Mouse (Mus musculus) heart, embryonic 15.5 days (tissue): ENCODE data around the gene Olfr725. TPM values are rescaled to one million over a fixed set of nuclear protein-coding genes. Genes with fewer than 3 reads are reported as not detected.
A peak's percentile ranks its signal among the peaks of the same experiment; 100 is the strongest.

ENCODE experiments used
- ATAC-seq: fragments of 200-750 bp; cut with Nextera tagmentation; replicated peaks from 2 replicates; pipeline ENCODE4 v1.8.0; 2017; ENCODE audit warnings: low read depth, moderate TSS enrichment; ENCODE audit not compliant: insufficient number of reproducible peaks, insufficient read depth, low FRiP score
- H3K27ac ChIP-seq: fragments of 300-500 bp; sonication (generic); 2 replicates; pipeline ENCODE4 v1.5.1; 2015; ENCODE audit warnings: mild to moderate bottlenecking, inconsistent platforms
- H3K27me3 ChIP-seq: fragments of 300-500 bp; sonication (generic); 2 replicates; pipeline ENCODE4 v1.6.1; 2015; ENCODE audit warnings: inconsistent platforms
- H3K36me3 ChIP-seq: fragments of 300-500 bp; sonication (generic); 2 replicates; pipeline ENCODE4 v1.6.1; 2015; ENCODE audit warnings: mild to moderate bottlenecking, inconsistent platforms
- H3K4me1 ChIP-seq: fragments of 300-500 bp; sonication (generic); replicated peaks from 2 replicates; pipeline ENCODE4 v1.6.1; 2015; ENCODE audit warnings: inconsistent platforms
- H3K4me2 ChIP-seq: fragments of 300-500 bp; sonication (generic); 2 replicates; pipeline ENCODE4 v1.6.1; 2015; ENCODE audit warnings: inconsistent platforms, mild to moderate bottlenecking, moderate library complexity
- H3K4me3 ChIP-seq: fragments of 300-500 bp; sonication (generic); 2 replicates; pipeline ENCODE4 v1.5.1; 2015; ENCODE audit warnings: mild to moderate bottlenecking, inconsistent platforms
- H3K9ac ChIP-seq: fragments of 300-500 bp; sonication (generic); 2 replicates; pipeline ENCODE4 v1.6.1; 2015; ENCODE audit warnings: mild to moderate bottlenecking, inconsistent platforms
- H3K9me3 ChIP-seq: fragments of 300-500 bp; sonication (generic); replicated peaks from 2 replicates; pipeline ENCODE4 v1.6.1; 2016; ENCODE audit warnings: inconsistent platforms
- WGBS: fragments of 180-500 bp; shearing (Covaris S2); methylation state at CpG from one replicate; pipeline ENCODE4 v1.1.7; 2015; ENCODE audit warnings: mixed read lengths; 5-methylcytosine and 5-hydroxymethylcytosine counted together
- polyA plus RNA-seq: library from polyadenylated mRNA; unstranded; fragments of >200 nt; fragmentation: Nextera tagmentation; extraction: Ambion mirVana; gene quantifications from 2 replicates; pipeline ENCODE4 v1.2.1, GENCODE M21; 2015

Gene Olfr725
- not detected in 2 replicates for polyA plus RNA-seq

GRCm38 (mm10) chr14:50040275-50040674 is at the start of gene Olfr725:
TSS of gene Olfr725 (minus strand) at chr14:50040375.
- no peaks in the 10 kb centered on the region for H3K4me1 ChIP-seq
- no peaks in the 10 kb centered on the region for H3K36me3 ChIP-seq
- H3K27me3 ChIP-seq, result no peaks in the 10 kb centered on the region
- no peak within 1 kb of the TSS for H3K4me2 ChIP-seq
- H3K27ac ChIP-seq, result no peak within 1 kb of the TSS
- H3K9me3 ChIP-seq, result no peaks in the 10 kb centered on the region
- no peak within 1 kb of the TSS for H3K4me3 ChIP-seq
- ATAC-seq, result no peak
- no peak within 1 kb of the TSS for H3K9ac ChIP-seq

GRCm38 (mm10) chr14:50062733-50063104 is 22.5 kb upstream of the Olfr725 start:
- peak overlapping the region; percentile 98 for H3K4me2 ChIP-seq
- WGBS, result 1% methylated on average over 4 of the region's 4 CpGs

GRCm38 (mm10) chr14:50061955-50062732 is 22.0 kb upstream of the Olfr725 start:
- peak; percentile 92 for ATAC-seq
- Histone ChIP-seq H3K4me2 (peak overlapping the region; percentile 98), H3K9me3 (no peaks in the 10 kb centered on the region), H3K4me1 (peaks cover 5% of the 10 kb centered on the region; the same call in 1 of the 2 replicates), H3K36me3 (no peaks in the 10 kb centered on the region), H3K4me3 (peak overlapping the region; percentile 81), H3K27ac (peak overlapping the region; percentile 89), H3K27me3 (no peaks in the 10 kb centered on the region), H3K9ac (peak overlapping the region; percentile 66)
- 1% methylated on average over 52 of the region's 52 CpGs for WGBS

More at GRCm38 (mm10) chr14:50062733-50063104, 22.5 kb upstream of the Olfr725 start:
- peak overlapping the region; percentile 81 for H3K4me3 ChIP-seq
- H3K36me3 ChIP-seq, result no peaks in the 10 kb centered on the region
- no peak overlapping the region for H3K9ac ChIP-seq
- no peaks in the 10 kb centered on the region for H3K27me3 ChIP-seq
- H3K9me3 ChIP-seq, result no peaks in the 10 kb centered on the region
- H3K4me1 ChIP-seq, result peaks cover 5% of the 10 kb centered on the region; the same call in 1 of the 2 replicates
- no peak for ATAC-seq
- H3K27ac ChIP-seq, result peak overlapping the region; percentile 89

- Histone ChIP-seq H3K9me3 (no peaks in the 10 kb centered on the region), H3K4me1 (peaks cover 5% of the 10 kb centered on the region; the same call in 1 of the 2 replicates), H3K27me3 (no peaks in the 10 kb centered on the region), H3K9ac (peak overlapping the region; percentile 66), H3K4me3 (peak overlapping the region; percentile 81), H3K36me3 (no peaks in the 10 kb centered on the region), H3K4me2 (peak overlapping the region; percentile 98), H3K27ac (peak overlapping the region; percentile 89)
- ATAC-seq, result no peak
- 0% methylated on average over 13 of the region's 13 CpGs for WGBS
Measured at GRCm38 (mm10) chr14:50061590-50061954, 21.4 kb upstream of the Olfr725 start.

- Histone ChIP-seq H3K9me3 (no peaks in the 10 kb centered on the region), H3K4me2 (peak overlapping the region; percentile 98), H3K4me3 (peak overlapping the region; percentile 81), H3K27me3 (no peaks in the 10 kb centered on the region), H3K9ac (peak overlapping the region; percentile 66; the same call in 1 of the 2 replicates), H3K36me3 (no peaks in the 10 kb centered on the region), H3K27ac (peak overlapping the region; percentile 89; the same call in 1 of the 2 replicates), H3K4me1 (peaks cover 5% of the 10 kb centered on the region; the same call in 1 of the 2 replicates)
- ATAC-seq, result no peak
- WGBS, result 16% methylated on average over 11 of the region's 11 CpGs
Measured at GRCm38 (mm10) chr14:50061179-50061578, 21.0 kb upstream of the Olfr725 start.

GRCm38 (mm10) chr14:50032041-50032440 is 8.1 kb downstream of the Olfr725 start:
- Histone ChIP-seq H3K36me3 (no peaks in the 10 kb centered on the region), H3K4me3 (no peak overlapping the region), H3K4me2 (no peak overlapping the region), H3K9ac (no peak overlapping the region), H3K27ac (no peak overlapping the region), H3K4me1 (no peaks in the 10 kb centered on the region), H3K27me3 (no peaks in the 10 kb centered on the region), H3K9me3 (no peaks in the 10 kb centered on the region; the same call in 1 of the 2 replicates)
- no peak for ATAC-seq
- 84% methylated on average over 2 of the region's 2 CpGs for WGBS

GRCm38 (mm10) chr14:50031356-50031755 is 8.8 kb downstream of the Olfr725 start:
- no peak for ATAC-seq
- no peak overlapping the region for H3K4me3 ChIP-seq
- no peak overlapping the region for H3K4me2 ChIP-seq
- no peak overlapping the region for H3K9ac ChIP-seq
- WGBS, result 78% methylated on average over 4 of the region's 4 CpGs
- H3K27me3 ChIP-seq, result no peaks in the 10 kb centered on the region
- H3K27ac ChIP-seq, result no peak overlapping the region
- no peaks in the 10 kb centered on the region for H3K4me1 ChIP-seq
- no peaks in the 10 kb centered on the region for H3K36me3 ChIP-seq
- no peaks in the 10 kb centered on the region; the same call in 1 of the 2 replicates for H3K9me3 ChIP-seq

GRCm38 (mm10) chr14:50026371-50026770 is 13.8 kb downstream of the Olfr725 start:
- H3K4me3 ChIP-seq, result no peak overlapping the region
- H3K9ac ChIP-seq, result no peak overlapping the region
- no peaks in the 10 kb centered on the region for H3K4me1 ChIP-seq
- H3K27me3 ChIP-seq, result no peaks in the 10 kb centered on the region
- no peak overlapping the region for H3K27ac ChIP-seq
- no peaks in the 10 kb centered on the region for H3K36me3 ChIP-seq
- ATAC-seq, result no peak
- no peak overlapping the region for H3K4me2 ChIP-seq
- no peaks in the 10 kb centered on the region; the same call in 1 of the 2 replicates for H3K9me3 ChIP-seq
- WGBS, result 71% methylated on average over 2 of the region's 2 CpGs

Other genes starting within 250 kb of the Olfr725 start
- gene Olfr722, start 138.4 kb downstream of the Olfr725 start, polyA plus RNA-seq, result not detected in 2 replicates
- gene Olfr723, start 108.6 kb downstream of the Olfr725 start, polyA plus RNA-seq, result not detected in 2 replicates
- not detected in 2 replicates for gene Olfr724, start 77.1 kb downstream of the Olfr725 start, polyA plus RNA-seq
- gene Olfr726, start 50.6 kb upstream of the Olfr725 start, polyA plus RNA-seq, result not detected in 2 replicates
- not detected in 2 replicates for gene Olfr727, start 82.8 kb upstream of the Olfr725 start, polyA plus RNA-seq
- not detected in 2 replicates for gene Olfr728, start 102.3 kb upstream of the Olfr725 start, polyA plus RNA-seq
- gene Olfr729, start 112.5 kb upstream of the Olfr725 start, polyA plus RNA-seq, result not detected in 2 replicates
- not detected in 2 replicates for gene Olfr730, start 147.8 kb upstream of the Olfr725 start, polyA plus RNA-seq
- not detected in 2 replicates for gene Olfr731, start 201.5 kb upstream of the Olfr725 start, polyA plus RNA-seq
- not detected in 2 replicates for gene Olfr732, start 243.8 kb upstream of the Olfr725 start, polyA plus RNA-seq